Mouse (Mus musculus) heart, adult 2 months (tissue): Measurements from ENCODE around the gene Derl2. TPM values are rescaled to one million over a fixed set of nuclear protein-coding genes. Genes with fewer than 3 reads are reported as not detected.

Experiments
- DNase-seq, 2 experiments: peaks; one replicate each; pipeline ENCODE4 v3.0.0; 2021
- H3K27ac ChIP-seq: fragments of 200-600 bp; 2 replicates; pipeline ENCODE4 v1.8.1; 2022
- H3K27me3 ChIP-seq: fragments of 200-500 bp; 2 replicates; pipeline ENCODE4 v1.6.1; 2012; ENCODE audit warnings: mild to moderate bottlenecking, low read length, inconsistent platforms, mixed read lengths; ENCODE audit not compliant: control insufficient read depth, insufficient read depth
- H3K36me3 ChIP-seq: fragments of 200-500 bp; 2 replicates; pipeline ENCODE4 v1.6.1; 2012; ENCODE audit warnings: low read length, inconsistent platforms; ENCODE audit not compliant: control insufficient read depth, insufficient read depth
- H3K4me1 ChIP-seq: fragments of 200-500 bp; 2 replicates; pipeline ENCODE4 v1.6.1; 2011; ENCODE audit warnings: low read length; ENCODE audit not compliant: control insufficient read depth, insufficient read depth
- H3K4me3 ChIP-seq: fragments of 200-600 bp; 2 replicates; pipeline ENCODE4 v1.8.1; 2022
- H3K79me2 ChIP-seq: fragments of 200-500 bp; replicated peaks from 2 replicates; pipeline ENCODE4 v1.6.1; 2012; ENCODE audit warnings: mild to moderate bottlenecking, inconsistent platforms, low read length, moderate library complexity, mixed read lengths; ENCODE audit not compliant: control insufficient read depth, insufficient read depth
- H3K9ac ChIP-seq: fragments of 200-500 bp; 2 replicates; pipeline ENCODE4 v1.6.1; 2012; ENCODE audit warnings: low read depth, mild to moderate bottlenecking, control low read depth, inconsistent platforms, low read length, mixed read lengths
- CTCF ChIP-seq: fragments of 200-600 bp; IDR thresholded peaks from 2 replicates; pipeline ENCODE4 v1.8.1; 2022; ENCODE audit warnings: antibody characterized with exemption, mild to moderate bottlenecking, moderate library complexity
- EP300 ChIP-seq: fragments of 200-500 bp; IDR thresholded peaks from 2 replicates; pipeline ENCODE4 v1.6.1; 2011; ENCODE audit warnings: low read depth, low read length, control low read depth; ENCODE audit not compliant: insufficient read depth
- POLR2A ChIP-seq: fragments of 200-500 bp; IDR thresholded peaks from 2 replicates; pipeline ENCODE4 v1.6.1; 2011; ENCODE audit warnings: mild to moderate bottlenecking, low read depth, low read length, control low read depth; ENCODE audit not compliant: insufficient read depth
- WGBS: fragments of 180-500 bp; shearing (Covaris S2); methylation state at CpG from one replicate; pipeline ENCODE4 v1.1.7; 2018; 5-methylcytosine and 5-hydroxymethylcytosine counted together
- intact Hi-C: fragments of 180-260 bp; cut with DNase I; formaldehyde crosslinking; loops from one replicate; pipeline ENCODE4 v1.15.1; 2025
- polyA plus RNA-seq: library from polyadenylated mRNA; depleted of rRNA; stranded (reverse); fragments of >200 nt; gene quantifications from 2 replicates; pipeline ENCODE4 v1.2.3, GENCODE M21; 2012
- total RNA-seq, 2 experiments: library from RNA; stranded (reverse); gene quantifications; 2 replicates each; pipeline ENCODE4 v1.2.3; 2021

Gene Derl2
- total and polyA plus RNA-seq, 3 experiments: 14.2 to 42.2 (median 35.8) TPM

GRCm38 (mm10) chr11:71003611-71004315, 15.9 kb downstream of the Derl2 start:
- no peak for TF ChIP-seq CTCF
- peak overlapping the region; percentile 78 for H3K4me3 ChIP-seq
- no peaks in the 10 kb centered on the region; the same call in 1 of the 2 replicates for H3K79me2 ChIP-seq
- no peak for DNase-seq
- H3K27me3 ChIP-seq: no peaks in the 10 kb centered on the region
- peak overlapping the region; percentile 83 for H3K9ac ChIP-seq
- peaks cover 8% of the 10 kb centered on the region for H3K4me1 ChIP-seq
- intact Hi-C loops: loop anchor here (1.0 to 2.0 kb wide), 2 partner anchors 16 to 21 kb away; partner anchors contain the start of genes C1qbp, Derl2 and Mis12
- WGBS: under 1% methylated on average over 49 of the region's 49 CpGs
- peak overlapping the region; percentile 60 for H3K27ac ChIP-seq
- H3K36me3 ChIP-seq: peaks cover 10% of the 10 kb centered on the region

- Histone ChIP-seq H3K27ac (no peak overlapping the region), H3K36me3 (peaks cover 3% of the 10 kb centered on the region; the same call in 1 of the 2 replicates), H3K79me2 (no peaks in the 10 kb centered on the region; the same call in 1 of the 2 replicates), H3K4me3 (no peak overlapping the region), H3K4me1 (peaks cover 2% of the 10 kb centered on the region), H3K27me3 (no peaks in the 10 kb centered on the region), H3K9ac (no peak overlapping the region)
- 84% methylated on average over 4 of the region's 4 CpGs for WGBS
- intact Hi-C loops: no loop called here
- no peak for DNase-seq
- TF ChIP-seq EP300 (no peak), POLR2A (no peak)
Measured at GRCm38 (mm10) chr11:71001167-71001566, 18.5 kb downstream of the Derl2 start.

GRCm38 (mm10) chr11:70982557-70983228, 36.9 kb downstream of the Derl2 start, which contains the start of gene C1qbp:
Gene C1qbp (minus strand): TSS chr11:70983026.
- Histone ChIP-seq H3K36me3 (no peaks in the 10 kb centered on the region), H3K4me3 (peak within 1 kb of the TSS; percentile 63), H3K4me1 (peaks cover 3% of the 10 kb centered on the region), H3K79me2 (peaks cover 3% of the 10 kb centered on the region; the same call in 1 of the 2 replicates), H3K27ac (peak within 1 kb of the TSS; percentile 55), H3K27me3 (no peaks in the 10 kb centered on the region), H3K9ac (peak within 1 kb of the TSS; percentile 99)
- TF ChIP-seq CTCF (no peak; the same call in 1 of the 2 replicates), EP300 (peak; percentile 81; the same call in 1 of the 2 replicates), POLR2A (peak; percentile 59; the same call in 1 of the 2 replicates)
- WGBS: under 1% methylated on average over 56 of the region's 64 CpGs
- intact Hi-C loops: loop anchor here (1.0 to 2.0 kb wide), 2 partner anchors 22 to 70 kb away; partner anchors contain the start of gene Dhx33
- peak; percentile 94 to 98 for DNase-seq

GRCm38 (mm10) chr11:70982030-70982429, 37.6 kb downstream of the Derl2 start:
- H3K27me3 ChIP-seq: no peaks in the 10 kb centered on the region
- no peak for TF ChIP-seq POLR2A
- TF ChIP-seq EP300: no peak
- TF ChIP-seq CTCF: no peak
- intact Hi-C loops: loop anchor here (2.0 kb wide), 1 partner anchor 23 kb away; the partner anchor contains the start of gene Dhx33
- H3K4me3 ChIP-seq: peak overlapping the region; percentile 63
- WGBS: 4% methylated on average over 12 of the region's 12 CpGs
- peaks cover 3% of the 10 kb centered on the region for H3K4me1 ChIP-seq
- H3K9ac ChIP-seq: no peak overlapping the region
- H3K27ac ChIP-seq: peak overlapping the region; percentile 55; the same call in 1 of the 2 replicates
- no peak for DNase-seq
- H3K36me3 ChIP-seq: no peaks in the 10 kb centered on the region
- H3K79me2 ChIP-seq: peaks cover 3% of the 10 kb centered on the region; the same call in 1 of the 2 replicates

GRCm38 (mm10) chr11:70980751-70981510, 38.7 kb downstream of the Derl2 start:
- 93% methylated on average over 14 of the region's 14 CpGs for WGBS
- H3K9ac ChIP-seq: no peak overlapping the region
- intact Hi-C loops: no loop called here
- no peak overlapping the region for H3K4me3 ChIP-seq
- H3K79me2 ChIP-seq: peaks cover 3% of the 10 kb centered on the region; the same call in 1 of the 2 replicates
- H3K27me3 ChIP-seq: no peaks in the 10 kb centered on the region
- H3K4me1 ChIP-seq: peaks cover 3% of the 10 kb centered on the region
- no peak for TF ChIP-seq POLR2A
- H3K36me3 ChIP-seq: no peaks in the 10 kb centered on the region
- no peak for DNase-seq
- no peak overlapping the region for H3K27ac ChIP-seq
